Mouse (Mus musculus): ENCODE measurements around the gene AY761185. TPM values are rescaled to one million over a fixed set of nuclear protein-coding genes. Genes with fewer than 3 reads are reported as not detected.

Gene AY761185
- total and polyA plus RNA-seq, 3 experiments: not detected

DNA sequence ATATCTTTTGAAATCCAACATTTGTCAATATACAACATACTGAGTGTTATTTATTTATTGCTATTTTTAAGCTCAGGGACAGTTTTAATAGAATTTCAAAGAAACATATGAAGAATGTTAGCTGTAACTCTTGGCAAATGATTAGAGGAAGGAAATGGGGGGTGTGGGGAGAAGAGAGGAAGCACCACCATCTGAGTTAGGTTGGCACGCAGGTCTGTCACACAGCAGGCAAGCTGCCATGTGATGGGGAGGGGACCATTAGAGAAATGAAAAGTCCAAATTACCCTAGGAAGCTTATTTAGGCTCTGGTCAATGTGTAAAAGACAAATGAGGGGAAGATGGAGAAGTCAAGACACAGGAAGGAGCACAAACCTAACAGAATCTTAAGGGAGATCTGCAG, 32.2 kb downstream of the AY761185 start:
- Histone ChIP-seq H3K36me3 (ENCODE audit: control insufficient read depth in 1 of 2, insufficient read depth in 2 of 2, low read length in 2 of 2) (no peaks in the 10 kb centered on the region), H3K79me2 (ENCODE audit: control insufficient read depth, insufficient read depth, low read length, poor library complexity) (no peaks in the 10 kb centered on the region), H3K9me3 (replicated peaks; ENCODE audit: insufficient read depth, low read length) (no peaks in the 10 kb centered on the region), H3K27me3 (ENCODE audit: control insufficient read depth in 1 of 2, insufficient read depth in 2 of 2, low read length in 2 of 2) (no peaks in the 10 kb centered on the region), H3K4me1 (ENCODE audit: control insufficient read depth in 1 of 2, insufficient read depth in 2 of 2, low read length in 2 of 2) (no peaks in the 10 kb centered on the region), H3K9ac (ENCODE audit: control insufficient read depth, low read depth, low read length, poor library complexity, severe bottlenecking) (no peak overlapping the region), H3K4me3 (ENCODE audit: control insufficient read depth in 1 of 2, insufficient read depth in 1 of 2, low read depth in 2 of 2, low read length in 2 of 2) (no peak overlapping the region), H3K27ac (ENCODE audit: control insufficient read depth, low read depth, low read length) (no peak overlapping the region)
- TF ChIP-seq E2F4 (IDR thresholded peaks at IDR 0.05; ENCODE audit: borderline replicate concordance, low read depth, low read length) (no peak), POLR2AphosphoS2 (IDR thresholded peaks at IDR 0.05; ENCODE audit: low read length) (no peak), UBTF (IDR thresholded peaks at IDR 0.05; ENCODE audit: borderline replicate concordance, insufficient read depth, low read depth, low read length) (no peak)
- no peak for DNase-seq (ENCODE audit: low read depth, low spot score)

DNA sequence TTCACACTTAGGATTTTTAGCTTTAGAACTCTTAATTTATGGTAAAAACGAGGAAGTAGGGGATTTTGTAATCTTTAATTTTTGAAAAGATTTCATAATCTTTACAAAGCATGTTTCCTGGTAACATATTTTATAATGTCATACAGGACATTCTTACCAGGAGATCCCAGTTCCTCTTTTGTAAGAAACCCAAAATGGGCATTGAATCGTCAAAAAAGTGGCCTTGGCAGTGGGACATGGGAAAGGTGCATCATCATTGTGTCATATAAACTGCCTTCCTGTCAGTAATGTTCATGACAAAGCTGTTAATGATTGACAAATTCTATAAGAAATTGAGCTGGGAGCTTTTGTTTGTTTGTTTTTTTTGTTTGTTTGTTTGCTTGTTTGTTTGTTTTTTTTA, 36.3 kb downstream of the AY761185 start:
- H3K4me1 ChIP-seq (ENCODE audit: control insufficient read depth in 1 of 2, insufficient read depth in 2 of 2, low read length in 2 of 2): no peaks in the 10 kb centered on the region
- no peak for DNase-seq (ENCODE audit: low read depth, low spot score)

DNA sequence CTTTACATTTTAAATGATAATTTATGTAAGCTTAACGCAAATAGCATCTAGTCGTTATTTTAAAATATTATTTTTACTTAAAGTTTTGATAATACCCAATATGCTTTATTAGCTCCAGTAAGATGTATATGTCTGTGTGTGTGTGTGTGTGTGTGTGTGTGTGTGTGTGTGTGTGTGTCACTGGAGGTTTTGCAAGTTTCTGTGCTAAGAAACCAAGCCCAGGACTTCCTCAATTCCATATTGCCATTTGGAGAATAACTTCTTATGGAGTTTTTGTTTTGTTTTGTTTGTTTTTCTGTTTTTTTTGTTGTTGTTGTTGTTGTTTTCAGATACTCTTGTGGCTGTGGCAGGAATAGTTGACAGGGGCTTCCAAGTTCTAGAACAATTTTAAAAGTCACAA, 37.4 kb downstream of the AY761185 start:
- no peak overlapping the region for H3K4me3 ChIP-seq (ENCODE audit: control insufficient read depth in 1 of 2, insufficient read depth in 1 of 2, low read depth in 2 of 2, low read length in 2 of 2)
- TF ChIP-seq TAL1 (IDR thresholded peaks at IDR 0.05; ENCODE audit: low read length) (no peak), EP300 (IDR thresholded peaks at IDR 0.05; ENCODE audit: low read depth in 1 of 2, low read length in 2 of 2) (no peak), SIN3A (IDR thresholded peaks at IDR 0.05; ENCODE audit: low read length) (no peak), ZKSCAN1 (IDR thresholded peaks at IDR 0.05; ENCODE audit: low read depth, low read length) (no peak), ETS1 (IDR thresholded peaks at IDR 0.05; ENCODE audit: low read depth, low read length) (no peak), POLR2AphosphoS5 (IDR thresholded peaks at IDR 0.05; ENCODE audit: borderline replicate concordance, low read depth, low read length) (no peak), UBTF (IDR thresholded peaks at IDR 0.05; ENCODE audit: borderline replicate concordance, insufficient read depth, low read depth, low read length) (no peak), USF1 (IDR thresholded peaks at IDR 0.05; ENCODE audit: low read depth, low read length) (no peak), TCF12 (IDR thresholded peaks at IDR 0.05; ENCODE audit: low read depth, low read length) (no peak), NELFE (IDR thresholded peaks at IDR 0.05; ENCODE audit: low read depth, low read length) (no peak), HCFC1 (IDR thresholded peaks at IDR 0.05; ENCODE audit: low read depth, low read length) (no peak), POLR2A (IDR thresholded peaks at IDR 0.05; ENCODE audit: control insufficient read depth in 1 of 2, insufficient read depth in 1 of 2, low read depth in 1 of 2, low read length in 2 of 2, poor library complexity in 1 of 2) (no peak), ELF1 (IDR thresholded peaks at IDR 0.05; ENCODE audit: low read depth, low read length) (no peak)
- H3K36me3 ChIP-seq (ENCODE audit: control insufficient read depth in 1 of 2, insufficient read depth in 2 of 2, low read length in 2 of 2): no peaks in the 10 kb centered on the region
- H3K9me3 ChIP-seq (replicated peaks; ENCODE audit: insufficient read depth, low read length): no peaks in the 10 kb centered on the region
- H3K27ac ChIP-seq (ENCODE audit: control insufficient read depth, low read depth, low read length): no peak overlapping the region
- no peak overlapping the region for H3K9ac ChIP-seq (ENCODE audit: control insufficient read depth, low read depth, low read length, poor library complexity, severe bottlenecking)
- no peaks in the 10 kb centered on the region for H3K79me2 ChIP-seq (ENCODE audit: control insufficient read depth, insufficient read depth, low read length, poor library complexity)
- no peak for DNase-seq (ENCODE audit: low read depth, low spot score)
- no peaks in the 10 kb centered on the region for H3K27me3 ChIP-seq (ENCODE audit: control insufficient read depth in 1 of 2, insufficient read depth in 2 of 2, low read length in 2 of 2)
- H3K4me1 ChIP-seq (ENCODE audit: control insufficient read depth in 1 of 2, insufficient read depth in 2 of 2, low read length in 2 of 2): no peaks in the 10 kb centered on the region

More for the DNA sequence above, 36.3 kb downstream of the AY761185 start:
- Histone ChIP-seq H3K9ac (ENCODE audit: control insufficient read depth, low read depth, low read length, poor library complexity, severe bottlenecking) (no peak overlapping the region), H3K4me3 (ENCODE audit: control insufficient read depth in 1 of 2, insufficient read depth in 1 of 2, low read depth in 2 of 2, low read length in 2 of 2) (no peak overlapping the region), H3K27me3 (ENCODE audit: control insufficient read depth in 1 of 2, insufficient read depth in 2 of 2, low read length in 2 of 2) (no peaks in the 10 kb centered on the region), H3K9me3 (replicated peaks; ENCODE audit: insufficient read depth, low read length) (no peaks in the 10 kb centered on the region), H3K36me3 (ENCODE audit: control insufficient read depth in 1 of 2, insufficient read depth in 2 of 2, low read length in 2 of 2) (no peaks in the 10 kb centered on the region), H3K79me2 (ENCODE audit: control insufficient read depth, insufficient read depth, low read length, poor library complexity) (no peaks in the 10 kb centered on the region), H3K27ac (ENCODE audit: control insufficient read depth, low read depth, low read length) (no peak overlapping the region)
- TF ChIP-seq KAT2A (conservative IDR thresholded peaks at IDR 0.05; ENCODE audit: low read depth, low read length): no peak
